Mouse (Mus musculus) ES-E14 (cell line): Measurements from ENCODE around the gene Tle1.

Source experiments
- CHD2 ChIP-seq: IDR thresholded peaks from 2 replicates; pipeline ENCODE4 v1.6.1; 2014; ENCODE audit warnings: mild to moderate bottlenecking, low read depth, low read length, inconsistent platforms
- HCFC1 ChIP-seq: IDR thresholded peaks from 2 replicates; pipeline ENCODE4 v1.6.1; 2012; ENCODE audit warnings: low read length, inconsistent platforms, borderline replicate concordance; ENCODE audit not compliant: insufficient read depth
- MAFK ChIP-seq: IDR thresholded peaks from 2 replicates; pipeline ENCODE4 v1.6.1; 2014; ENCODE audit warnings: mild to moderate bottlenecking, low read depth, low read length, inconsistent platforms; ENCODE audit not compliant: insufficient read depth
- ZC3H11A ChIP-seq: IDR thresholded peaks from 2 replicates; pipeline ENCODE4 v1.6.1; 2012; ENCODE audit warnings: low read depth, mild to moderate bottlenecking, inconsistent platforms, low read length, borderline replicate concordance
- ZNF384 ChIP-seq: IDR thresholded peaks from 2 replicates; pipeline ENCODE4 v1.6.1; 2012; ENCODE audit warnings: low read depth, low read length, inconsistent platforms

DNA sequence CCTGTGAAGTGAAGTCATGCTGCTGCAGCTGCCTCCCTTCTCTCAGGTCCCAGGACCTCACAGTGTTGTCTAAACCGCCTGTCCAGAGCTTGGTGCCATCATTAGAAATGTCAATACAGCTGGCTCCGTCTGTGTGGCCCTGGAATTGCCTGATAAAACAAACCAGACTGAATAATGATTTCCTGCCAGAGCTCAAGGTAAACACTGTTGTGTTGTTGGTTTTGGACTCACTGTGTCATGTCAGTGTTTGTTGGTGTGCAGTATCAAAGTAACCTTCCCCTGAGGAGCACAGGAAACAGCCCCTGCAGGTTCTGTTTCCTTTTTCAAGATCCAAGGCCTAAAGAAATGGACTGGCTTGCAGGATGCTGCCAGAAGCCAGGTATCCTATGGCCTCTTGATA lies 78.4 kb downstream of the Tle1 start:
- no peak for TF ChIP-seq ZC3H11A
- no peak for TF ChIP-seq HCFC1
- TF ChIP-seq MAFK: no peak
- TF ChIP-seq ZNF384: no peak
- no peak for TF ChIP-seq CHD2
